Mouse (Mus musculus): ENCODE data around the gene Saysd1.

Gene Saysd1

GRCm38 (mm10) chr14:20138484-20139355, at the start of gene Saysd1:
Saysd1 (minus strand) TSS chr14:20138534.
- in situ Hi-C loops (cut with MboI, MseI): no loop called here

- in situ Hi-C loops (cut with MboI, MseI): no loop called here
Measured at GRCm38 (mm10) chr14:20185426-20185825, 47.1 kb upstream of the Saysd1 start.

GRCm38 (mm10) chr14:20183701-20184100, 45.4 kb upstream of the Saysd1 start:
- in situ Hi-C loops (cut with MboI, MseI): loop anchor here (5.0 kb wide), 1 partner anchor 101 kb away; no protein-coding TSS in a partner anchor

- in situ Hi-C loops (cut with MboI, MseI): loop anchor here (5.0 kb wide), 1 partner anchor 100 kb away; no protein-coding TSS in a partner anchor
Measured at GRCm38 (mm10) chr14:20182596-20182995, 44.3 kb upstream of the Saysd1 start.

GRCm38 (mm10) chr14:20181466-20181921, 43.2 kb upstream of the Saysd1 start, which contains the start of gene Kcnk5:
Kcnk5 (minus strand) TSS chr14:20181809.
- in situ Hi-C loops (cut with MboI, MseI): loop anchor here (5.0 kb wide), 1 partner anchor 99 kb away; no protein-coding TSS in a partner anchor

- in situ Hi-C loops (cut with MboI, MseI): loop anchor here (5.0 kb wide), 1 partner anchor 98 kb away; no protein-coding TSS in a partner anchor
Measured at GRCm38 (mm10) chr14:20180751-20181162, 42.4 kb upstream of the Saysd1 start.

GRCm38 (mm10) chr14:20180304-20180703, 42.0 kb upstream of the Saysd1 start:
- in situ Hi-C loops (cut with MboI, MseI): loop anchor here (5.0 kb wide), 1 partner anchor 98 kb away; no protein-coding TSS in a partner anchor

- in situ Hi-C loops (cut with MboI, MseI): loop anchor here (5.0 kb wide), 1 partner anchor 98 kb away; no protein-coding TSS in a partner anchor
Measured at GRCm38 (mm10) chr14:20179731-20180280, 41.5 kb upstream of the Saysd1 start.

GRCm38 (mm10) chr14:20179080-20179479, 40.7 kb upstream of the Saysd1 start:
- in situ Hi-C loops (cut with MboI, MseI): no loop called here

- in situ Hi-C loops (cut with MboI, MseI): no loop called here
Measured at GRCm38 (mm10) chr14:20178593-20178992, 40.3 kb upstream of the Saysd1 start.

- in situ Hi-C loops (cut with MboI, MseI): no loop called here
Measured at GRCm38 (mm10) chr14:20177494-20178123, 39.3 kb upstream of the Saysd1 start.

GRCm38 (mm10) chr14:20175705-20176104, 37.4 kb upstream of the Saysd1 start:
- in situ Hi-C loops (cut with MboI, MseI): no loop called here

GRCm38 (mm10) chr14:20175114-20175513, 36.8 kb upstream of the Saysd1 start:
- in situ Hi-C loops (cut with MboI, MseI): no loop called here

GRCm38 (mm10) chr14:20174696-20175095, 36.4 kb upstream of the Saysd1 start:
- in situ Hi-C loops (cut with MboI, MseI): no loop called here

- in situ Hi-C loops (cut with MboI, MseI): no loop called here
Measured at GRCm38 (mm10) chr14:20173873-20174490, 35.6 kb upstream of the Saysd1 start.

- in situ Hi-C loops (cut with MboI, MseI): no loop called here
Measured at GRCm38 (mm10) chr14:20172924-20173323, 34.6 kb upstream of the Saysd1 start.

GRCm38 (mm10) chr14:20172509-20172908, 34.2 kb upstream of the Saysd1 start:
- in situ Hi-C loops (cut with MboI, MseI): no loop called here

GRCm38 (mm10) chr14:20171840-20172239, 33.5 kb upstream of the Saysd1 start:
- in situ Hi-C loops (cut with MboI, MseI): no loop called here

- in situ Hi-C loops (cut with MboI, MseI): no loop called here
Measured at GRCm38 (mm10) chr14:20169251-20169650, 30.9 kb upstream of the Saysd1 start.

GRCm38 (mm10) chr14:20168478-20168877, 30.1 kb upstream of the Saysd1 start:
- in situ Hi-C loops (cut with MboI, MseI): no loop called here

GRCm38 (mm10) chr14:20168054-20168453, 29.7 kb upstream of the Saysd1 start:
- in situ Hi-C loops (cut with MboI, MseI): no loop called here
